Mouse (Mus musculus): ENCODE measurements around the gene Ppp1r32. TPM values are rescaled to one million over a fixed set of nuclear protein-coding genes. Genes with fewer than 3 reads are reported as not detected.

Gene Ppp1r32
- total and polyA plus RNA-seq, 2 experiments = 0.09 TPM; not detected in 1

DNA sequence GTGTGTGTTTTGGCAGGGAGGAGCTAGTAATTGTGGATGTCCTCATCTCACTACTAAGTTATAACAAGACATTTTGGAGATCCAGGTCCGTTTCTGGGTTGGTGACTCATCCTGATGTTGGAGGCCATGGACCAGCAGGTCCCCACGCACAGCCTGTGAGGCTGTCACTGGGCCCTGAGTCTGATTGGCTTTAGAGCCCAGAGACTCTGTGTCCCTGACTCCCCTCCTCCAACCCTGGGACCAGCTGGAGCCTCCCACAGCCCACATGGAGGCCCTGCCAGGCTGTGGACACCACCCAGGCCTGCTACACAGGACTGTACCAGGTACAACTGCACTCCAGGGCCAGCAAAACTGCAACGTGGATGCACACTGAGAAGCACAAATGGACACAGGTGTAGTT is 9.8 kb downstream of the Ppp1r32 start:
- no peak overlapping the region for H3K4me3 ChIP-seq (ENCODE audit: insufficient read depth, low read depth, low read length)
- no peaks in the 10 kb centered on the region for H3K4me1 ChIP-seq (ENCODE audit: control insufficient read depth, insufficient read depth, low read length)
- no peak for DNase-seq (ENCODE audit: extremely low read depth, low read depth, low spot score)
- no peak for TF ChIP-seq CTCF (IDR thresholded peaks at IDR 0.05; ENCODE audit: low read depth, low read length)
- TF ChIP-seq POLR2A (IDR thresholded peaks at IDR 0.05; ENCODE audit: extremely low read depth, insufficient read depth, low read length) = no peak
- no peaks in the 10 kb centered on the region for H3K79me2 ChIP-seq (ENCODE audit: control insufficient read depth, insufficient read depth, low read length)
- H3K9ac ChIP-seq (ENCODE audit: low read depth, low read length) = no peak overlapping the region
- H3K27me3 ChIP-seq (ENCODE audit: control insufficient read depth, insufficient read depth, low read length) = no peaks in the 10 kb centered on the region
- WGBS = 79% methylated on average over 3 of the region's 3 CpGs
- H3K36me3 ChIP-seq (ENCODE audit: control insufficient read depth, insufficient read depth, low read length) = no peaks in the 10 kb centered on the region
- no peak overlapping the region for H3K27ac ChIP-seq (replicated peaks; ENCODE audit: insufficient read depth, low read depth, low read length)

DNA sequence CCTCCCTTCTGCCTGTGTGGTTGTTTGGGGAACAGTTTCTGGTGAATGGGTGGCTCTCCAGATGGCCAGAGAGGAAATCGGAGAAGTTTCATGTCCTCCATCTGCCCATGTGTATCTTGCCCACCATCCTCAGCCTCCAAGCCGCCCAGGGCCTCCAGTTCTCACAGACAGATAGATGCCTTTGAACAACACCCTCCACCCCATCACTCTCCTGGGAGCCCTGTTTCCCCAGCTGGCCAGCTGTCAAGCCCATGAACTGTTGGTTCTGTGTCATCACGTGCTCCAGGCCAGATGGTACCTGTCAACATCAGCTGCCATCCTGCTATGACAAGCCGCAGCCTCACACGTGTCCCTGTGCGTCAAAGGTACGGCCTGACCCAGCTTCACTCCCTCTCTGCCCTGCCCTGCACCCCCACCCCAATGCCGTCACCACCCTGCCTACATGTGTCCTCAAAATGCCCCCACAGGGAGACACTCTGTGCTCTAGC is 13.5 kb downstream of the Ppp1r32 start:
- no peaks in the 10 kb centered on the region for H3K36me3 ChIP-seq (ENCODE audit: control insufficient read depth, insufficient read depth, low read length)
- no peaks in the 10 kb centered on the region for H3K79me2 ChIP-seq (ENCODE audit: control insufficient read depth, insufficient read depth, low read length)
- 63% methylated on average over 8 of the region's 8 CpGs for WGBS
- H3K27me3 ChIP-seq (ENCODE audit: control insufficient read depth, insufficient read depth, low read length) = no peaks in the 10 kb centered on the region
- no peak overlapping the region for H3K9ac ChIP-seq (ENCODE audit: low read depth, low read length)
- H3K27ac ChIP-seq (replicated peaks; ENCODE audit: insufficient read depth, low read depth, low read length) = no peak overlapping the region
- no peaks in the 10 kb centered on the region for H3K4me1 ChIP-seq (ENCODE audit: control insufficient read depth, insufficient read depth, low read length)
- TF ChIP-seq POLR2A (IDR thresholded peaks at IDR 0.05; ENCODE audit: extremely low read depth, insufficient read depth, low read length) (no peak), CTCF (IDR thresholded peaks at IDR 0.05; ENCODE audit: low read depth, low read length) (no peak)
- no peak for DNase-seq (ENCODE audit: extremely low read depth, low read depth, low spot score)
- H3K4me3 ChIP-seq (ENCODE audit: insufficient read depth, low read depth, low read length) = no peak overlapping the region

DNA sequence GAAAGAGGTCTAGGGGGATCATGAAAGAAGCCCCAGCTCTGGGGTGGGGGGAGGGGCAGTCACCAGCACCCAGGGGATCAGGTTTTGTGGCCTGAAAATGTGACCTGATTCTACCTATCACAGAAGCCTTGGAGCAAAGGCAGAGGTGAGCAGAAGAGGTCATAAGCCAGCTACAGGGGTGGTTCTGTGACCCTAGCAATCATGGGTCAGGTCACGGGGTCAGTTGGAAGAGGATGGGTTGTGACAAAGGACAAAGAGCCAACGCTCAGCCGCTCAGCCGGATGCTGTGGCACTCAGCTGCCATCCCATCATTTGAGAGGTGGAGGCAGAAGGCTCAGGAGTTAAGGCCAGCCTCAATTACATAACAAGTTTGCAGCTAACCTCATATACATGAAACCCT is 18.3 kb downstream of the Ppp1r32 start:
- TF ChIP-seq CTCF (IDR thresholded peaks at IDR 0.05; ENCODE audit: low read depth, low read length) (no peak), POLR2A (IDR thresholded peaks at IDR 0.05; ENCODE audit: extremely low read depth, insufficient read depth, low read length) (no peak)
- Histone ChIP-seq H3K4me3 (ENCODE audit: insufficient read depth, low read depth, low read length) (no peak overlapping the region), H3K36me3 (ENCODE audit: control insufficient read depth, insufficient read depth, low read length) (no peaks in the 10 kb centered on the region), H3K27ac (replicated peaks; ENCODE audit: insufficient read depth, low read depth, low read length) (no peak overlapping the region), H3K9ac (ENCODE audit: low read depth, low read length) (no peak overlapping the region), H3K4me1 (ENCODE audit: control insufficient read depth, insufficient read depth, low read length) (no peaks in the 10 kb centered on the region), H3K27me3 (ENCODE audit: control insufficient read depth, insufficient read depth, low read length) (peaks cover 4% of the 10 kb centered on the region; the same call in 1 of the 2 replicates), H3K79me2 (ENCODE audit: control insufficient read depth, insufficient read depth, low read length) (no peaks in the 10 kb centered on the region)
- WGBS = 23% methylated on average over 4 of the region's 4 CpGs
- peak; percentile 53 for DNase-seq (ENCODE audit: extremely low read depth, low read depth, low spot score)

DNA sequence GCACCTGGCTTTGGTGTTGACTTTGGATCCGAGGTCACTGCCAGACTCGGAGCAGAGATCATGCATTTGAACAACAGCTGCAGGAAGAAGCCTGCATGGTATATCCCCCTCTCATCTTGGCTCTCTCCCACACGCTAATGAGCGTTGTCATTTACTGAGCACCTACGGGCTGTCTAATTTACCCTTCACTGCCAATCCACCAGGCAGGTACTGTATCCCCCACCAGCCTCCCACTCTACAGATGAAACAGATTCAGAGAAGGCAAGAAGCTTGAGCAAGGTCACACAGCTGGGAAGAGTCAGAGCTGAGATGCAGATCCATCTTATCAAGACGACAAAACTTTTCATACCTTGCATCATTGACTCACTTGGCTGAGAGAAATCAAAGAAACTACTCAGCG is 21.1 kb downstream of the Ppp1r32 start:
- Histone ChIP-seq H3K36me3 (ENCODE audit: control insufficient read depth, insufficient read depth, low read length) (no peaks in the 10 kb centered on the region), H3K4me1 (ENCODE audit: control insufficient read depth, insufficient read depth, low read length) (no peaks in the 10 kb centered on the region), H3K4me3 (ENCODE audit: insufficient read depth, low read depth, low read length) (no peak overlapping the region), H3K79me2 (ENCODE audit: control insufficient read depth, insufficient read depth, low read length) (no peaks in the 10 kb centered on the region), H3K27ac (replicated peaks; ENCODE audit: insufficient read depth, low read depth, low read length) (no peak overlapping the region), H3K9ac (ENCODE audit: low read depth, low read length) (no peak overlapping the region), H3K27me3 (ENCODE audit: control insufficient read depth, insufficient read depth, low read length) (peaks cover 18% of the 10 kb centered on the region)
- no peak for DNase-seq (ENCODE audit: extremely low read depth, low read depth, low spot score)
- TF ChIP-seq CTCF (IDR thresholded peaks at IDR 0.05; ENCODE audit: low read depth, low read length) (no peak), POLR2A (IDR thresholded peaks at IDR 0.05; ENCODE audit: extremely low read depth, insufficient read depth, low read length) (no peak)
- WGBS = 50% methylated on average over 7 of the region's 7 CpGs

DNA sequence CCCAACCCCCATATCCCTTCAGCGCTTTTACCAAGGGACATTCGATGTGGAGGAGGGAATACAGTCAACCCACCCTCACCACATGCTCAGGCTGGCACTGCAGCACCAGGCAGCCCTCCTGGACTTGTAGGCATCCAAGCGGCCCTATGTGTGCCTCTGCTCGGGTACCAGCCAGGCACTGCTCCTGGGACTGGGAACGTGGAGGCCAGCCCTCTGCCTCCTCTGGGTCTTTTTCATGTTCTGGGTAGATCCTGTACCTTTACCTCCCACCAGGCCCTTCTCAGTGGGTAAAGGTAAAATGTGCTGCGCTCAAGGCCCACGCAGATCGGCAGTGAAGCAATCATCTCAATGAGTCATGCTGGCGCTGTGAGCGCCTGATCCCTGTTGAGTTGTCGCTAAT is 22.8 kb downstream of the Ppp1r32 start:
- no peaks in the 10 kb centered on the region for H3K36me3 ChIP-seq (ENCODE audit: control insufficient read depth, insufficient read depth, low read length)
- H3K27me3 ChIP-seq (ENCODE audit: control insufficient read depth, insufficient read depth, low read length) = peaks cover 24% of the 10 kb centered on the region
- 79% methylated on average over 11 of the region's 11 CpGs for WGBS
- H3K4me3 ChIP-seq (ENCODE audit: insufficient read depth, low read depth, low read length) = no peak overlapping the region
- DNase-seq (ENCODE audit: extremely low read depth, low read depth, low spot score) = no peak
- no peak overlapping the region for H3K9ac ChIP-seq (ENCODE audit: low read depth, low read length)
- no peaks in the 10 kb centered on the region for H3K79me2 ChIP-seq (ENCODE audit: control insufficient read depth, insufficient read depth, low read length)
- no peaks in the 10 kb centered on the region for H3K4me1 ChIP-seq (ENCODE audit: control insufficient read depth, insufficient read depth, low read length)
- no peak for TF ChIP-seq CTCF (IDR thresholded peaks at IDR 0.05; ENCODE audit: low read depth, low read length)
- TF ChIP-seq POLR2A (IDR thresholded peaks at IDR 0.05; ENCODE audit: extremely low read depth, insufficient read depth, low read length) = no peak
- no peak overlapping the region for H3K27ac ChIP-seq (replicated peaks; ENCODE audit: insufficient read depth, low read depth, low read length)

DNA sequence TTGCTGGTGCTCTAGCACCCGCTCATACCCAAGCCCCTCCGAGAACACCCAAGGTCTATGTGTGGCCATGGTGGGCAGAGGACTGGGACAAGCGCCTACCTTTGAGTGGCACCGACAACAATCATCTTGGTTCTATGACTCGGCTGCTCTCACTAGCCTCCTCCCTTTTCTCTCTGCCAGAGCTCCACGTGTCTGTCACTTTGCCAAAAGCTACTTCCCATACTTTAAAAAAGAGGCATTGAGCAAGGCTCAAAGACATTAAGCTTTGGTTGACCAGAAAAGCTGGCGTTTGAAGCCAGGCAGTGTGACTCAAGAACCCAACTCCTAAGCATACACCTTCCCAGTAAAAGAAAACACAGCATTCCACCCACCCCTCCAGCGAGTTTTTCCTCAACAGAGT is 24.6 kb downstream of the Ppp1r32 start:
- 23% methylated on average over 8 of the region's 8 CpGs for WGBS
- Histone ChIP-seq H3K36me3 (ENCODE audit: control insufficient read depth, insufficient read depth, low read length) (no peaks in the 10 kb centered on the region), H3K4me3 (ENCODE audit: insufficient read depth, low read depth, low read length) (no peak overlapping the region), H3K27ac (replicated peaks; ENCODE audit: insufficient read depth, low read depth, low read length) (no peak overlapping the region), H3K79me2 (ENCODE audit: control insufficient read depth, insufficient read depth, low read length) (no peaks in the 10 kb centered on the region), H3K9ac (ENCODE audit: low read depth, low read length) (no peak overlapping the region), H3K4me1 (ENCODE audit: control insufficient read depth, insufficient read depth, low read length) (no peaks in the 10 kb centered on the region), H3K27me3 (ENCODE audit: control insufficient read depth, insufficient read depth, low read length) (peaks cover 24% of the 10 kb centered on the region)
- TF ChIP-seq CTCF (IDR thresholded peaks at IDR 0.05; ENCODE audit: low read depth, low read length) = no peak
- TF ChIP-seq POLR2A (IDR thresholded peaks at IDR 0.05; ENCODE audit: extremely low read depth, insufficient read depth, low read length) = no peak
- DNase-seq (ENCODE audit: extremely low read depth, low read depth, low spot score) = peak; percentile 4

All from liver, adult 2 months (tissue).